Mouse (Mus musculus) bone marrow, adult 2 months (tissue): Measurements from ENCODE around the gene Ift27.

Experiments used
- CTCF ChIP-seq: fragments of 200-500 bp; IDR thresholded peaks from 2 replicates; pipeline ENCODE4 v1.5.1; 2011; ENCODE audit warnings: low read length, control low read depth; ENCODE audit not compliant: control insufficient read depth, insufficient read depth
- POLR2A ChIP-seq: fragments of 200-500 bp; IDR thresholded peaks from 2 replicates; pipeline ENCODE4 v1.6.1; 2011; ENCODE audit warnings: low read depth, mild to moderate bottlenecking, control low read depth, low read length, borderline replicate concordance; ENCODE audit not compliant: control insufficient read depth

DNA sequence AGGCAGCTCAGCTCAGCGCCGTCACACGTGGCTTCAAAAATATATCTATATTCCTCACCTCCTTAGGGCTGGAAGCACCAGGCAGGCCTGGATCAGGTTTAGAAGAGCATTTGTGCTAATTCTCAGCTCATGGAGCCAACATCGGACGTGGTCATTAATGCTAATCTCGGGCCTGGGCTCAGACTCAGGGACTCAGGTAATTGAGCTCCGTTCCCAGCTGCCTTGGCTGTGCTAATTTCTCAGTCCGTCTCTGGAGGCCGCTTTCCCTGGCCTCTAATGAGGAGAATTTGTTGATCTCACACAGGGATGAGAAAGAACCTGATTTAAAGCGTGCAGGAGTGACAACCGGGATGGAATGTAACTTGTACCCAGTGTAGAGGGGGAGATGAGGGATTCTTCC is 9.4 kb downstream of the Ift27 start:
- TF ChIP-seq CTCF (no peak), POLR2A (no peak)
